Mouse (Mus musculus) CD4-positive, CD25-positive, alpha-beta regulatory T cell, adult 2 months (primary cell): Measurements from ENCODE around the gene Gm42906.

Experiments
- DNase-seq: peaks from one replicate; pipeline ENCODE4 v3.0.0-alpha.2; 2012; ENCODE audit warnings: low read depth, low spot score

Gm42906 gene

GRCm38 (mm10) chr5:151394690-151395089, 33.3 kb downstream of the Gm42906 start:
- DNase-seq, result no peak

- no peak for DNase-seq
These were observed 33.9 kb downstream of the Gm42906 start for GRCm38 (mm10) chr5:151393821-151394662.

GRCm38 (mm10) chr5:151389827-151390226, 38.1 kb downstream of the Gm42906 start:
- DNase-seq, result no peak

GRCm38 (mm10) chr5:151379896-151380295, 48.1 kb downstream of the Gm42906 start:
- no peak for DNase-seq

GRCm38 (mm10) chr5:151379210-151379609, 48.8 kb downstream of the Gm42906 start:
- no peak for DNase-seq

- no peak for DNase-seq
These were observed 51.0 kb downstream of the Gm42906 start for GRCm38 (mm10) chr5:151376931-151377330.

GRCm38 (mm10) chr5:151374825-151375224, 53.1 kb downstream of the Gm42906 start:
- DNase-seq, result no peak

- DNase-seq, result no peak
These were observed 56.8 kb downstream of the Gm42906 start for GRCm38 (mm10) chr5:151371130-151371529.

GRCm38 (mm10) chr5:151369306-151369721, 58.6 kb downstream of the Gm42906 start:
- no peak for DNase-seq

- peak; percentile 100 for DNase-seq
These were observed 59.4 kb downstream of the Gm42906 start for GRCm38 (mm10) chr5:151368395-151369190.

- no peak for DNase-seq
These were observed 60.0 kb downstream of the Gm42906 start for GRCm38 (mm10) chr5:151367881-151368394.

- DNase-seq, result no peak
These were observed 60.6 kb downstream of the Gm42906 start for GRCm38 (mm10) chr5:151367317-151367716.

- no peak for DNase-seq
These were observed 64.5 kb downstream of the Gm42906 start for GRCm38 (mm10) chr5:151363343-151364000.

- DNase-seq, result no peak
These were observed 78.3 kb downstream of the Gm42906 start for GRCm38 (mm10) chr5:151349616-151350015.

- DNase-seq, result no peak
These were observed 79.5 kb downstream of the Gm42906 start for GRCm38 (mm10) chr5:151348418-151348817.

- no peak for DNase-seq
These were observed 81.3 kb downstream of the Gm42906 start for GRCm38 (mm10) chr5:151346626-151347025.

- DNase-seq, result no peak
These were observed 83.2 kb downstream of the Gm42906 start for GRCm38 (mm10) chr5:151344737-151345136.

GRCm38 (mm10) chr5:151333686-151334085, 94.3 kb downstream of the Gm42906 start:
- no peak for DNase-seq

- DNase-seq, result no peak
These were observed 94.8 kb downstream of the Gm42906 start for GRCm38 (mm10) chr5:151333191-151333594.

GRCm38 (mm10) chr5:151315804-151316597, 112.0 kb downstream of the Gm42906 start:
- DNase-seq, result no peak

GRCm38 (mm10) chr5:151300286-151300685, 127.7 kb downstream of the Gm42906 start:
- DNase-seq, result no peak
